8 mouse cellular contexts compared by ENCODE assay signal in the genomic region with DNA sequence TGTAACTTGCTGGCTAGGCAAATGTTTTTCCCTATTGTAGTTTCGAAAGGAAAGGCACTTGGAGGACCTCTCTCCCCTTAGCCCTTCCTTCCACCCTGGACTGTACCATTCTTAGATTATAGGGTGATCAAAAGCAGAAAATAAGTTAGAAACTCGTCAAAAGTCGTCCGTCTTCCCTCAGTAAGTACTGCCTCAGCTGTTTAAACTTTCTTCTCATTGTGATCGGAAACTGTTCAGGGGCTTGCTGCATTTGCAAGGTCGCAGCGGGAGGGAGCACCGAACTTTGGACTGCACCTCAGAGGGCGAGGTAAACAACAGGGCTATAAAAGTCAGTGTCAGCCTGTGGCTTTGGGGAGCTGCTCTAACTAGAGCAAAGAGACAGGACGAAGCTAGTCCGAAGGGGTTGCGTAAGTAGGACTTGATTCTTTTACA. TPM values are rescaled to one million over a fixed set of nuclear protein-coding genes. Genes with fewer than 3 reads are reported as not detected.
DNase-seq lines count a peak whose midpoint lies in the region; ATAC-seq and TF ChIP-seq lines count a peak whose summit lies in the region.

No protein-coding gene starts in this region.

- H3K9ac ChIP-seq in MEL (ENCODE audit: control insufficient read depth, low read depth, low read length, poor library complexity, severe bottlenecking) = no peak overlapping the region
- H3K9ac ChIP-seq in forebrain, embryonic 15.5 days (replicated peaks) = no peak overlapping the region
- peak overlapping the region; percentile 39; the same call in 1 of the 2 replicates for H3K9ac ChIP-seq in lung, embryonic 15.5 days

- H3K9me3 ChIP-seq in MEL (replicated peaks; ENCODE audit: insufficient read depth, low read length) = no peaks in the 10 kb centered on the region
- H3K9me3 ChIP-seq in forebrain, embryonic 15.5 days = no peaks in the 10 kb centered on the region
- no peaks in the 10 kb centered on the region for H3K9me3 ChIP-seq in lung, embryonic 15.5 days

- H3K4me1 ChIP-seq in MEL (ENCODE audit: control insufficient read depth in 1 of 2, insufficient read depth in 2 of 2, low read length in 2 of 2) = no peaks in the 10 kb centered on the region
- H3K4me1 ChIP-seq in forebrain, embryonic 15.5 days = peaks cover 5% of the 10 kb centered on the region
- peaks cover 12% of the 10 kb centered on the region for H3K4me1 ChIP-seq in lung, embryonic 15.5 days
- no peaks in the 10 kb centered on the region for H3K4me1 ChIP-seq in olfactory bulb, adult 2 months (ENCODE audit: control insufficient read depth, insufficient read depth, low read length)

- H3K79me2 ChIP-seq in MEL (ENCODE audit: control insufficient read depth, insufficient read depth, low read length, poor library complexity) = no peaks in the 10 kb centered on the region

- 6% methylated on average over 12 of the region's 12 CpGs for WGBS in forebrain, embryonic 15.5 days
- WGBS in lung, embryonic 15.5 days = 3% methylated on average over 12 of the region's 12 CpGs
- 8% methylated on average over 12 of the region's 12 CpGs for WGBS in olfactory bulb, adult 2 months

- TF ChIP-seq CTCF in MEL (IDR thresholded peaks at IDR 0.05 in 2 of 3, conservative IDR thresholded peaks at IDR 0.05 in 1 of 3; ENCODE audit: control insufficient read depth in 1 of 3, insufficient read depth in 1 of 3, low read depth in 2 of 3, low read length in 3 of 3, poor library complexity in 1 of 3, severe bottlenecking in 1 of 3) = no peak
- no peak for TF ChIP-seq CTCF in olfactory bulb, adult 2 months (IDR thresholded peaks at IDR 0.05; ENCODE audit: insufficient read depth, low read depth, low read length)

- ATAC-seq in forebrain, embryonic 15.5 days (replicated peaks) = no peak
- peak; percentile 82 for ATAC-seq in lung, embryonic 15.5 days (ENCODE audit: borderline replicate concordance, extremely low read depth, low FRiP score, low TSS enrichment)

- no peak for TF ChIP-seq EP300 in MEL (IDR thresholded peaks at IDR 0.05; ENCODE audit: low read depth in 1 of 2, low read length in 2 of 2)

- TF ChIP-seq POLR2A in MEL (IDR thresholded peaks at IDR 0.05; ENCODE audit: control insufficient read depth in 1 of 2, insufficient read depth in 1 of 2, low read depth in 1 of 2, low read length in 2 of 2, poor library complexity in 1 of 2) = no peak
- TF ChIP-seq POLR2A in olfactory bulb, adult 2 months (IDR thresholded peaks at IDR 0.05; ENCODE audit: insufficient read depth, low read depth, low read length) = no peak

- H3K36me3 ChIP-seq in MEL (ENCODE audit: control insufficient read depth in 1 of 2, insufficient read depth in 2 of 2, low read length in 2 of 2) = no peaks in the 10 kb centered on the region
- H3K36me3 ChIP-seq in forebrain, embryonic 15.5 days = no peaks in the 10 kb centered on the region
- H3K36me3 ChIP-seq in lung, embryonic 15.5 days = peaks cover 2% of the 10 kb centered on the region; the same call in 1 of the 2 replicates

- peak; percentile 41 for DNase-seq in MEL (ENCODE audit: low read depth, low spot score)
- DNase-seq in cerebellum, adult 11-12 months = peak; percentile 14
- peak; percentile 86 to 94 for DNase-seq in heart, postnatal 36 days
- DNase-seq in layer of hippocampus, adult 18-20 months (ENCODE audit: low spot score in 2 of 2) = peak; percentile 15 to 65
- DNase-seq in thymus, postnatal 14 days = peak; percentile 75

- no peak overlapping the region for H3K27ac ChIP-seq in MEL (ENCODE audit: control insufficient read depth, low read depth, low read length)
- H3K27ac ChIP-seq in forebrain, embryonic 15.5 days (replicated peaks) = no peak overlapping the region; the same call in 1 of the 2 replicates
- peak overlapping the region; percentile 87 for H3K27ac ChIP-seq in lung, embryonic 15.5 days
- peak overlapping the region; percentile 69; the same call in 1 of the 2 replicates for H3K27ac ChIP-seq in olfactory bulb, adult 2 months (ENCODE audit: insufficient read depth, low read depth, low read length)

- no peaks in the 10 kb centered on the region for H3K27me3 ChIP-seq in MEL (ENCODE audit: control insufficient read depth in 1 of 2, insufficient read depth in 2 of 2, low read length in 2 of 2)
- no peaks in the 10 kb centered on the region for H3K27me3 ChIP-seq in forebrain, embryonic 15.5 days
- H3K27me3 ChIP-seq in lung, embryonic 15.5 days = no peaks in the 10 kb centered on the region

- TF ChIP-seq RAD21 in MEL (IDR thresholded peaks at IDR 0.05; ENCODE audit: low read depth, low read length) = no peak

- peak overlapping the region in 1 of 2 experiments; percentile 32; a peak in 1 of 4 replicates for H3K4me3 ChIP-seq in MEL (ENCODE audit: control insufficient read depth in 1 of 2, insufficient read depth in 1 of 2, low read depth in 2 of 2, low read length in 2 of 2)
- H3K4me3 ChIP-seq in forebrain, embryonic 15.5 days = peak overlapping the region; percentile 17
- peak overlapping the region; percentile 40 for H3K4me3 ChIP-seq in lung, embryonic 15.5 days
- H3K4me3 ChIP-seq in olfactory bulb, adult 2 months (ENCODE audit: insufficient read depth, low read depth, low read length) = peak overlapping the region; percentile 5; the same call in 1 of the 2 replicates

- H3K4me2 ChIP-seq in forebrain, embryonic 15.5 days (replicated peaks) = peak overlapping the region; percentile 22; the same call in 1 of the 2 replicates
- peak overlapping the region; percentile 54 for H3K4me2 ChIP-seq in lung, embryonic 15.5 days

- intact Hi-C loops in heart, postnatal 36 days (cut with DNase I) = loop anchor here (2.0 kb wide), 1 partner anchor 42 kb away; no protein-coding TSS in a partner anchor

TF ChIP-seq in MEL, 35 proteins besides CTCF, POLR2A, EP300 and RAD21:
- TF ChIP-seq CHD1 (IDR thresholded peaks at IDR 0.05; ENCODE audit: low read depth, low read length) = 0 out of 2 replicates have a peak, but pooled peaks have one; percentile 50
- TF ChIP-seq ELF1 (IDR thresholded peaks at IDR 0.05; ENCODE audit: low read depth, low read length) = no peak

RNA-seq across cellular contexts. Expression of gene Selenop, which starts 2.3 kb away (rescaled TPM):
- total RNA-seq in MEL (2012; rRNA removed) = 0.42 and 0.50 TPM in 2 replicates
- not detected for polyA plus RNA-seq in MEL (2012; ENCODE audit: insufficient read depth in 1 of 2, insufficient read length in 2 of 2, low read depth in 1 of 2, low replicate concordance in 2 of 2, missing spikeins in 1 of 2)
- 67.7 and 70.5 TPM in 2 replicates for polyA plus RNA-seq in forebrain, embryonic 15.5 days (2015; fragmentation: Nextera tagmentation; extraction: Ambion mirVana)
- 100 to 1,000 TPM; 404 to 453 TPM for total RNA-seq in heart, postnatal 36 days (2021)
- total RNA-seq in layer of hippocampus, adult 18-20 months (2021) = 100 to 1,000 TPM; 302 to 350 TPM
- 120 and 123 TPM in 2 replicates for polyA plus RNA-seq in lung, embryonic 15.5 days (2015; fragmentation: Nextera tagmentation; extraction: Ambion mirVana)
- 861 and 3,655 TPM in 2 replicates for polyA plus RNA-seq in olfactory bulb, adult 2 months (2012; ENCODE audit: insufficient read depth, insufficient read length, low replicate concordance, missing spikeins)

RNA-seq across cellular contexts. Expression of gene Ccdc152, which starts 32.7 kb away (rescaled TPM):
- total RNA-seq in MEL (2012; rRNA removed) = not detected in 2 replicates
- polyA plus RNA-seq in MEL (2012; ENCODE audit: insufficient read depth in 1 of 2, insufficient read length in 2 of 2, low read depth in 1 of 2, low replicate concordance in 2 of 2, missing spikeins in 1 of 2) = not detected
- polyA plus RNA-seq in forebrain, embryonic 15.5 days (2015; fragmentation: Nextera tagmentation; extraction: Ambion mirVana) = not detected in 2 replicates
- not detected for total RNA-seq in heart, postnatal 36 days (2021)
- not detected for total RNA-seq in layer of hippocampus, adult 18-20 months (2021)
- 0.21 and 0.29 TPM in 2 replicates for polyA plus RNA-seq in lung, embryonic 15.5 days (2015; fragmentation: Nextera tagmentation; extraction: Ambion mirVana)
- polyA plus RNA-seq in olfactory bulb, adult 2 months (2012; ENCODE audit: insufficient read depth, insufficient read length, low replicate concordance, missing spikeins) = not detected in 2 replicates

Comparison
In these comparisons a context has a peak if more than half of its experiments do, and no peak if none do; other contexts are left out.
1. DNase-seq: peak in every context shown above with its lines; median percentile 90 in heart, postnatal 36 days; 75 in thymus, postnatal 14 days; 41 in MEL; 40 in layer of hippocampus, adult 18-20 months; 14 in cerebellum, adult 11-12 months.
2. H3K27ac ChIP-seq: peak in lung, embryonic 15.5 days (single experiment) and olfactory bulb, adult 2 months (single experiment); none in MEL (single experiment) and forebrain, embryonic 15.5 days (single experiment).
3. RNA of gene Selenop, which starts 2.3 kb away (polyA plus RNA-seq): 861 to 3,655 TPM in olfactory bulb, adult 2 months, 120 to 123 TPM in lung, embryonic 15.5 days and 67.7 to 70.5 TPM in forebrain, embryonic 15.5 days; not detected in MEL; every median in the first group is over 10 times any median in the second.